Mouse (Mus musculus) bone marrow macrophage, adult 2 months (primary cell): ENCODE results near the gene Camsap1.

Experiments
- CTCF ChIP-seq: IDR thresholded peaks from 2 replicates; pipeline ENCODE4 v1.5.1; 2012; ENCODE audit warnings: low read depth, mild to moderate bottlenecking, low read length, moderate library complexity
- POLR2A ChIP-seq: IDR thresholded peaks from 2 replicates; pipeline ENCODE4 v1.6.1; 2012; ENCODE audit warnings: mild to moderate bottlenecking, low read depth, low read length, borderline replicate concordance

DNA sequence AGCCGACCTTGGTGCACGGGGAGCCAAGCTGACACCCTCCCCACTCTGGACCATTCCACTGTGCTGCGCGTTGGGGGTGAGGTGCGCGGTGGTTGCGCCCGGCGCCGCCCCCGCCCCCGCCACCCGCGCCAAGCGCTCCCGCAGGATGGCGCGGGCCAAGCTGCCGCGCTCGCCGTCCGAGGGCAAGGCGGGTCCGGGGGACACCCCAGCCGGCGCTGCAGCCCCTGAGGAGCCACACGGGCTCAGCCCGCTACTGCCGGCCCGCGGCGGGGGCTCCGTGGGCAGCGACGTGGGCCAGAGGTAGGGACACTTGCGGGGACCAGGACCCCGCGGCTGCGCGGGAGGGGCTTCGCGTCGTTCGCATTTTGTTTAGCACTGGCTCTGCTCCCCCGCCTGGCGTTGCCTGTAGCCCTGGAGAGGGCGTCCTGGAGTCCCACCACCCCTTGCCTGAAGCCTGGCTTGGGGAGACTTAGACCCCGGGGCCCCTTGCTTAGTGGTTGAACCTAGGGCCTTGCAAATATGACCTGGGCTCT is 105.3 kb downstream of the Camsap1 start:
- TF ChIP-seq POLR2A (no peak), CTCF (no peak)
